ENCODE assay signal across 20 mouse cellular contexts in the genomic region with DNA sequence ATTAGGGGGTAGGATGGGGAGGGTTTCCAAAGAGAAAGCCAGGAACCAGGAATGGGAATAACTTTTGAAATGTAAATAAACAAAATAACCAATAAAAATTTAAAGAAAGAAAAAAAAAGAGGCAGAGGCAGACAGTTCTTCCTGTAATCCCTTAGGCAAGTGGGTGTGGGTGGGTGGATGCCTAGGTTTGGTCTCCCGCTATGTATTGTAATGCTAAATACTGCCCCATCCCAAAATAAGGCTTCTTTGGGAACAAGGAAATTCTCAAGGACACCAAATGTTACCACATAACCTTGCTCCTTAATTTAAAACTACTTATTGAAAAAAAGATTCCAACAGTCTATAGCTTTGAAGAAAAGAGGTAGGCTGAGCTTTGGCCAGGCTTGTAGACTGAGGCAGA.
"Had no signal": no experiment of that assay in that cellular context is flagged by ENCODE, and none has a peak within 500 bp of the region (broad histone marks: within the 10 kb centered on the region; RNA-seq: fewer than 3 reads in every experiment).

No protein-coding gene starts in this region.

- H3K36me3 ChIP-seq: lung, embryonic 15.5 days; midbrain, embryonic 10.5 days; midbrain, embryonic 12.5 days; neural tube, embryonic 13.5 days; neural tube, embryonic 15.5 days had no signal

- H3K4me1 ChIP-seq: lung, embryonic 15.5 days; midbrain, embryonic 10.5 days; midbrain, embryonic 12.5 days; neural tube, embryonic 13.5 days; neural tube, embryonic 15.5 days had no signal

- H3K27ac ChIP-seq: lung, embryonic 15.5 days; midbrain, embryonic 10.5 days; midbrain, embryonic 12.5 days; neural tube, embryonic 13.5 days; neural tube, embryonic 15.5 days had no signal

- DNase-seq: liver, postnatal 0 days; lung, adult 2 months; lung, postnatal 4 days; midbrain, embryonic 14.5 days; retina, postnatal 1 day; right cerebral cortex, adult 18-20 months; right cerebral cortex, postnatal 25 days; right cerebral cortex, postnatal 4 days; spleen, adult 18-20 months; thymus, adult 18-20 months; thymus, postnatal 14 days; thymus, postnatal 4 days had no signal

- H3K9me3 ChIP-seq: lung, embryonic 15.5 days; midbrain, embryonic 10.5 days; midbrain, embryonic 12.5 days; neural tube, embryonic 13.5 days; neural tube, embryonic 15.5 days had no signal

- H3K27me3 ChIP-seq: lung, embryonic 15.5 days; midbrain, embryonic 12.5 days; neural tube, embryonic 13.5 days; neural tube, embryonic 15.5 days had no signal

- ATAC-seq: liver, postnatal 0 days; lung, postnatal 0 days; midbrain, embryonic 16.5 days had no signal

- H3K9ac ChIP-seq: liver, postnatal 0 days; lung, embryonic 15.5 days; midbrain, embryonic 12.5 days; neural tube, embryonic 13.5 days; neural tube, embryonic 15.5 days had no signal

- H3K4me2 ChIP-seq: lung, embryonic 15.5 days; midbrain, embryonic 12.5 days; neural tube, embryonic 13.5 days; neural tube, embryonic 15.5 days had no signal

- H3K4me3 ChIP-seq: lung, embryonic 15.5 days; midbrain, embryonic 10.5 days; midbrain, embryonic 12.5 days; myocyte; neural tube, embryonic 13.5 days; neural tube, embryonic 15.5 days had no signal
